Mouse (Mus musculus): Measurements from ENCODE around the gene Gas6. TPM values are rescaled to one million over a fixed set of nuclear protein-coding genes. Genes with fewer than 3 reads are reported as not detected.

Gene Gas6
- polyA plus RNA-seq, 1 experiment, result 54.0 TPM

GRCm38 (mm10) chr8:13454341-13455113, 39.8 kb downstream of the Gas6 start:
- Histone ChIP-seq H3K4me1 (ENCODE audit: control insufficient read depth, insufficient read depth, insufficient read length) (no peaks in the 10 kb centered on the region), H3K36me3 (ENCODE audit: control insufficient read depth, insufficient read depth, low read length) (no peaks in the 10 kb centered on the region), H3K27me3 (ENCODE audit: control insufficient read depth, insufficient read depth, low read length) (no peaks in the 10 kb centered on the region), H3K27ac (ENCODE audit: insufficient read depth, low read length) (no peak overlapping the region), H3K4me3 (ENCODE audit: extremely low read depth, insufficient read depth, insufficient read length) (no peak overlapping the region)
- 67% methylated on average over 8 of the region's 8 CpGs for WGBS
- DNase-seq (ENCODE audit: low read depth in 1 of 2, low spot score in 2 of 2), result no peak
- TF ChIP-seq POLR2A (IDR thresholded peaks at IDR 0.05; ENCODE audit: low read depth, low read length) (no peak), CTCF (IDR thresholded peaks at IDR 0.05; ENCODE audit: extremely low read depth, insufficient read depth, insufficient read length, insufficient replicate concordance) (no peak)

GRCm38 (mm10) chr8:13451747-13452277, 42.5 kb downstream of the Gas6 start:
- Histone ChIP-seq H3K36me3 (ENCODE audit: control insufficient read depth, insufficient read depth, low read length) (no peaks in the 10 kb centered on the region), H3K27ac (ENCODE audit: insufficient read depth, low read length) (no peak overlapping the region), H3K4me3 (ENCODE audit: extremely low read depth, insufficient read depth, insufficient read length) (no peak overlapping the region), H3K4me1 (ENCODE audit: control insufficient read depth, insufficient read depth, insufficient read length) (no peaks in the 10 kb centered on the region), H3K27me3 (ENCODE audit: control insufficient read depth, insufficient read depth, low read length) (no peaks in the 10 kb centered on the region)
- 80% methylated on average over 6 of the region's 6 CpGs for WGBS
- no peak for DNase-seq (ENCODE audit: low read depth in 1 of 2, low spot score in 2 of 2)
- TF ChIP-seq POLR2A (IDR thresholded peaks at IDR 0.05; ENCODE audit: low read depth, low read length), result no peak
- TF ChIP-seq CTCF (IDR thresholded peaks at IDR 0.05; ENCODE audit: extremely low read depth, insufficient read depth, insufficient read length, insufficient replicate concordance), result no peak

- H3K4me1 ChIP-seq (ENCODE audit: control insufficient read depth, insufficient read depth, insufficient read length), result no peaks in the 10 kb centered on the region
- DNase-seq (ENCODE audit: low read depth in 1 of 2, low spot score in 2 of 2), result no peak
- no peaks in the 10 kb centered on the region for H3K27me3 ChIP-seq (ENCODE audit: control insufficient read depth, insufficient read depth, low read length)
- no peak overlapping the region for H3K27ac ChIP-seq (ENCODE audit: insufficient read depth, low read length)
- H3K36me3 ChIP-seq (ENCODE audit: control insufficient read depth, insufficient read depth, low read length), result no peaks in the 10 kb centered on the region
- H3K4me3 ChIP-seq (ENCODE audit: extremely low read depth, insufficient read depth, insufficient read length), result no peak overlapping the region
- 49% methylated on average over 4 of the region's 4 CpGs for WGBS
- TF ChIP-seq CTCF (IDR thresholded peaks at IDR 0.05; ENCODE audit: extremely low read depth, insufficient read depth, insufficient read length, insufficient replicate concordance) (no peak), POLR2A (IDR thresholded peaks at IDR 0.05; ENCODE audit: low read depth, low read length) (no peak)
Observed at GRCm38 (mm10) chr8:13448145-13448544, 46.1 kb downstream of the Gas6 start.

- Histone ChIP-seq H3K4me1 (ENCODE audit: control insufficient read depth, insufficient read depth, insufficient read length) (no peaks in the 10 kb centered on the region), H3K4me3 (ENCODE audit: extremely low read depth, insufficient read depth, insufficient read length) (no peak overlapping the region), H3K27ac (ENCODE audit: insufficient read depth, low read length) (no peak overlapping the region), H3K36me3 (ENCODE audit: control insufficient read depth, insufficient read depth, low read length) (no peaks in the 10 kb centered on the region), H3K27me3 (ENCODE audit: control insufficient read depth, insufficient read depth, low read length) (no peaks in the 10 kb centered on the region)
- TF ChIP-seq CTCF (IDR thresholded peaks at IDR 0.05; ENCODE audit: extremely low read depth, insufficient read depth, insufficient read length, insufficient replicate concordance) (no peak), POLR2A (IDR thresholded peaks at IDR 0.05; ENCODE audit: low read depth, low read length) (no peak)
- no peak for DNase-seq (ENCODE audit: low read depth in 1 of 2, low spot score in 2 of 2)
- 88% methylated on average over 6 of the region's 6 CpGs for WGBS
Observed at GRCm38 (mm10) chr8:13446456-13446855, 47.8 kb downstream of the Gas6 start.

- TF ChIP-seq POLR2A (IDR thresholded peaks at IDR 0.05; ENCODE audit: low read depth, low read length) (no peak), CTCF (IDR thresholded peaks at IDR 0.05; ENCODE audit: extremely low read depth, insufficient read depth, insufficient read length, insufficient replicate concordance) (no peak)
- no peak for DNase-seq (ENCODE audit: low read depth in 1 of 2, low spot score in 2 of 2)
- WGBS, result 90% methylated on average over 2 of the region's 2 CpGs
- no peaks in the 10 kb centered on the region for H3K36me3 ChIP-seq (ENCODE audit: control insufficient read depth, insufficient read depth, low read length)
- H3K4me3 ChIP-seq (ENCODE audit: extremely low read depth, insufficient read depth, insufficient read length), result no peak overlapping the region
- H3K27ac ChIP-seq (ENCODE audit: insufficient read depth, low read length), result no peak overlapping the region
- H3K27me3 ChIP-seq (ENCODE audit: control insufficient read depth, insufficient read depth, low read length), result no peaks in the 10 kb centered on the region
- no peaks in the 10 kb centered on the region for H3K4me1 ChIP-seq (ENCODE audit: control insufficient read depth, insufficient read depth, insufficient read length)
Observed at GRCm38 (mm10) chr8:13442152-13442551, 52.1 kb downstream of the Gas6 start.

GRCm38 (mm10) chr8:13437531-13437930, 56.8 kb downstream of the Gas6 start:
- Histone ChIP-seq H3K36me3 (ENCODE audit: control insufficient read depth, insufficient read depth, low read length) (no peaks in the 10 kb centered on the region), H3K4me3 (ENCODE audit: extremely low read depth, insufficient read depth, insufficient read length) (no peak overlapping the region), H3K27ac (ENCODE audit: insufficient read depth, low read length) (no peak overlapping the region), H3K4me1 (ENCODE audit: control insufficient read depth, insufficient read depth, insufficient read length) (no peaks in the 10 kb centered on the region), H3K27me3 (ENCODE audit: control insufficient read depth, insufficient read depth, low read length) (no peaks in the 10 kb centered on the region; the same call in 1 of the 2 replicates)
- TF ChIP-seq CTCF (IDR thresholded peaks at IDR 0.05; ENCODE audit: extremely low read depth, insufficient read depth, insufficient read length, insufficient replicate concordance), result no peak
- no peak for TF ChIP-seq POLR2A (IDR thresholded peaks at IDR 0.05; ENCODE audit: low read depth, low read length)
- DNase-seq (ENCODE audit: low read depth in 1 of 2, low spot score in 2 of 2), result no peak
- 79% methylated on average over 2 of the region's 2 CpGs for WGBS

- Histone ChIP-seq H3K36me3 (ENCODE audit: control insufficient read depth, insufficient read depth, low read length) (no peaks in the 10 kb centered on the region), H3K27me3 (ENCODE audit: control insufficient read depth, insufficient read depth, low read length) (no peaks in the 10 kb centered on the region; the same call in 1 of the 2 replicates), H3K4me3 (ENCODE audit: extremely low read depth, insufficient read depth, insufficient read length) (no peak overlapping the region), H3K27ac (ENCODE audit: insufficient read depth, low read length) (no peak overlapping the region), H3K4me1 (ENCODE audit: control insufficient read depth, insufficient read depth, insufficient read length) (no peaks in the 10 kb centered on the region)
- WGBS, result 21% methylated on average over 8 of the region's 8 CpGs
- TF ChIP-seq CTCF (IDR thresholded peaks at IDR 0.05; ENCODE audit: extremely low read depth, insufficient read depth, insufficient read length, insufficient replicate concordance), result no peak
- no peak for TF ChIP-seq POLR2A (IDR thresholded peaks at IDR 0.05; ENCODE audit: low read depth, low read length)
- DNase-seq (ENCODE audit: low read depth in 1 of 2, low spot score in 2 of 2), result no peak
Observed at GRCm38 (mm10) chr8:13436052-13436451, 58.2 kb downstream of the Gas6 start.

Data from spleen, adult 2 months (tissue).